Mouse (Mus musculus) limb, embryonic 13.5 days (tissue): ENCODE results near the gene Arsa. TPM values are rescaled to one million over a fixed set of nuclear protein-coding genes. Genes with fewer than 3 reads are reported as not detected.
A peak's percentile ranks its signal among the peaks of the same experiment; 100 is the strongest.

Experiments
- ATAC-seq: fragments of 200-750 bp; cut with Nextera tagmentation; 2 replicates; pipeline ENCODE4 v1.8.0; 2017; ENCODE audit warnings: low read depth, moderate number of reproducible peaks, moderate TSS enrichment; ENCODE audit not compliant: low FRiP score
- H3K27ac ChIP-seq: fragments of 300-500 bp; sonication (generic); 2 replicates; pipeline ENCODE4 v1.5.1; 2015; ENCODE audit warnings: inconsistent platforms, mild to moderate bottlenecking, moderate library complexity
- H3K27me3 ChIP-seq: fragments of 300-500 bp; sonication (generic); 2 replicates; pipeline ENCODE4 v1.6.1; 2015; ENCODE audit warnings: mild to moderate bottlenecking, inconsistent platforms
- H3K36me3 ChIP-seq: fragments of 300-500 bp; sonication (generic); 2 replicates; pipeline ENCODE4 v1.6.1; 2015; ENCODE audit warnings: inconsistent platforms, mild to moderate bottlenecking, moderate library complexity
- H3K4me1 ChIP-seq: fragments of 300-500 bp; sonication (generic); 2 replicates; pipeline ENCODE4 v1.6.1; 2015; ENCODE audit warnings: inconsistent platforms
- H3K4me2 ChIP-seq: fragments of 300-500 bp; sonication (generic); replicated peaks from 2 replicates; pipeline ENCODE4 v1.6.1; 2015; ENCODE audit warnings: inconsistent platforms, mild to moderate bottlenecking, moderate library complexity
- H3K4me3 ChIP-seq: fragments of 300-500 bp; sonication (generic); 2 replicates; pipeline ENCODE4 v1.5.1; 2015; ENCODE audit warnings: moderate library complexity, mild to moderate bottlenecking, inconsistent platforms
- H3K9ac ChIP-seq: fragments of 300-500 bp; sonication (generic); 2 replicates; pipeline ENCODE4 v1.6.1; 2015; ENCODE audit warnings: mild to moderate bottlenecking, inconsistent platforms
- H3K9me3 ChIP-seq: fragments of 300-500 bp; sonication (generic); 2 replicates; pipeline ENCODE4 v1.6.1; 2016; ENCODE audit warnings: inconsistent platforms
- WGBS: fragments of 180-500 bp; shearing (Covaris S2); methylation state at CpG from one replicate; pipeline ENCODE4 v1.1.7; 2015; 5-methylcytosine and 5-hydroxymethylcytosine counted together
- polyA plus RNA-seq: library from polyadenylated mRNA; unstranded; fragments of >200 nt; fragmentation: Nextera tagmentation; extraction: Ambion mirVana; gene quantifications from 2 replicates; pipeline ENCODE4 v1.2.1, GENCODE M21; 2015

Gene Arsa
- polyA plus RNA-seq, 1 experiment from 2014 or later = 23.0 TPM

DNA sequence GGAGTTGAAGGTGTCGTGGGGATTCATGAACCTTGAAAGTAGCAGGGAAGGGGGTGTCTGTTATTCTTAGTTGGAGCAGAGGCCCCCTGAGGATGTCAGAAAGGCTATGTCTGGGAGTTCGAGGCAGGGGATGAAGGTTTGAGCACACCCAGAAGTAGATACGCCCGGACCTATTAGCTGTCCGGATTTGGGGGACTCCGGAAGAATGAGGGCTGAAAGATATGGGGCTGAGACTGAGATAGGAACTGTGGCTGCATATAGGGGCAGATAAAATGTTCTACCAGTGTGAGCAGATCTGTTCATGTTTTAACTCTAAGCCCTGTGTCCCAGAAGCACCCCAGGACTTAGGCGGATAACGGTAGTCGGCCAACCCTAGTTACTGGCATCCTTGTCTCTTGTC, 27.6 kb upstream of the Arsa start:
- Histone ChIP-seq H3K36me3 (peaks cover 36% of the 10 kb centered on the region), H3K9ac (no peak overlapping the region), H3K27ac (no peak overlapping the region), H3K4me3 (no peak overlapping the region), H3K9me3 (no peaks in the 10 kb centered on the region), H3K4me1 (peaks cover 11% of the 10 kb centered on the region; the same call in 1 of the 2 replicates), H3K4me2 (no peak overlapping the region), H3K27me3 (peaks cover 8% of the 10 kb centered on the region)
- WGBS = 93% methylated on average over 9 of the region's 9 CpGs
- no peak for ATAC-seq

DNA sequence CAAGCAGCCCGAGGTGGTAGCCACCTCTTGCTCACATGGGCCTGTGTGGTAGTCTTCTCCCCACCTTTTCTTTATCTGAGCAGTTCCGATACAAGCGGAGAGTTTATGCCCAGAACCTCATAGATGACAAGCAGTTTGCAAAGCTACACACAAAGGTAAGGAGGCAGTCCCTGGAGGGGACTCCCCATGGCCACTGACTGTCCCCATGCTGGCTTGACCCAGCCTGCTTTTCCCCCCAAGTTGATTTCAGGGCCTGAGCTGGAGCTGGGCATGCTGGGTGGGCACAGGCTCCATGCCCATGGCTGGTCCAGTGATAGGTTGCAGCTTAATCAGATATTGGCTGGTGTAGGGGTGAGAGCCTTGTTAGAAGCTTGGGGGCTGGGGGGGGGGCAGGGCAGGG, 24.1 kb upstream of the Arsa start:
- Histone ChIP-seq H3K4me1 (peaks cover 21% of the 10 kb centered on the region), H3K27me3 (peaks cover 37% of the 10 kb centered on the region), H3K4me2 (no peak overlapping the region), H3K9me3 (no peaks in the 10 kb centered on the region), H3K36me3 (peaks cover 19% of the 10 kb centered on the region), H3K9ac (no peak overlapping the region), H3K27ac (no peak overlapping the region), H3K4me3 (no peak overlapping the region)
- no peak for ATAC-seq
- WGBS = 86% methylated on average over 3 of the region's 3 CpGs

DNA sequence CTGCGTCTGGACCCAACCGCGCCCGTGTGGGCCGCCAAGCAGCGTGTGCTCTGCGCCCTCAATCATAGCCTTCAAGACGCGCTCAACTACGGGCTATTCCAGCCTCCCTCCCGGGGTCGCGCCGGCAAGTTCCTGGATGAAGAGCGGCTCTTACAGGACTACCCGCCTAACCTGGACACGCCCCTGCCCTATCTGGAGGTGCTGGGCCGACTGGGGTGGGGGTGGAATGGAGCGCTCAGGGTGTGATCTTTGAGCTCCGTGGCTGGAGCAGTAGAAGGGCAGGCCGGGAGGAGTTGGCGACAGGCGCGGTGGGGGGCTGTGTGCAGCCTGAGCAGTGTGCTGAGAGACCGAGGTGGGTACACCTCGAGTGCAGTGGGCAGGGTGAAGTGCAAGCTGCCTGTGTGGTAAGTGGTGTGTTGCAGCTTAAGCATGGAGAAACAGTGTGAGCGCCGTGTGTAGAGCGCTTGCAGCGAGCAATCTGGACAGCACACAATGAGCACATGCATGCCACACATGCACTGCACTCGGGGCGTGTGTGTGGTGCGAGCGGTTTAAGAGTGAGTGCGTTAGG, 23.1 kb upstream of the Arsa start:
- 1% methylated on average over 35 of the region's 35 CpGs for WGBS
- no peak; the same call in none of the 2 replicates for ATAC-seq
- H3K4me3 ChIP-seq = peak overlapping the region; percentile 73
- peaks cover 41% of the 10 kb centered on the region for H3K27me3 ChIP-seq
- peak overlapping the region; percentile 81 for H3K9ac ChIP-seq
- peak overlapping the region; percentile 92 for H3K4me2 ChIP-seq
- H3K27ac ChIP-seq = peak overlapping the region; percentile 58; the same call in 1 of the 2 replicates
- H3K9me3 ChIP-seq = no peaks in the 10 kb centered on the region
- H3K36me3 ChIP-seq = peaks cover 19% of the 10 kb centered on the region
- H3K4me1 ChIP-seq = peaks cover 21% of the 10 kb centered on the region

DNA sequence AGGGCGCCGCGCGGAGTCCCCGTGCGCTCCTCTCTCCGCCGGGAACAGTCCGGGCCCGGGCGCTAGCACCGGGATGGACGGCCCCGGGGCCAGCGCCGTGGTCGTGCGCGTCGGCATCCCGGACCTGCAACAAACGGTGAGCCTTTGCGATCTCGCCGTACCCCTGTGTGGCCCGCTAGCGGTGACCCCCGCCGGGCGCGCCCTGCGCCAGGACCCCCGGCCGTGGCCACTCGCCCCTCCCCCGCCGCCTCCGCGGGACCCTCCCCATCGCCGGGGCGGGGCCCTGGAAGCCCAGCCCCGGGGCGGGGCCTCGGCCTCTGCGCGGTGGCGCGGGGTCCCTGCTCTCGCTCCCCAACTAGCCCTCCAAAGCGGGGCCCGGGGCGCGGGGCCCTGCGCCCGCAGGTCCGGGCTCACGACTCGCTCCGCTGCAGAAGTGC, 22.6 kb upstream of the Arsa start:
- peaks cover 21% of the 10 kb centered on the region for H3K4me1 ChIP-seq
- 0% methylated on average over 14 of the region's 60 CpGs for WGBS
- H3K4me2 ChIP-seq = peak overlapping the region; percentile 92
- H3K36me3 ChIP-seq = peaks cover 19% of the 10 kb centered on the region
- ATAC-seq = peak; percentile 66
- peak overlapping the region; percentile 58; the same call in 1 of the 2 replicates for H3K27ac ChIP-seq
- H3K27me3 ChIP-seq = peaks cover 41% of the 10 kb centered on the region
- H3K9me3 ChIP-seq = no peaks in the 10 kb centered on the region
- H3K4me3 ChIP-seq = peak overlapping the region; percentile 73
- H3K9ac ChIP-seq = peak overlapping the region; percentile 81

DNA sequence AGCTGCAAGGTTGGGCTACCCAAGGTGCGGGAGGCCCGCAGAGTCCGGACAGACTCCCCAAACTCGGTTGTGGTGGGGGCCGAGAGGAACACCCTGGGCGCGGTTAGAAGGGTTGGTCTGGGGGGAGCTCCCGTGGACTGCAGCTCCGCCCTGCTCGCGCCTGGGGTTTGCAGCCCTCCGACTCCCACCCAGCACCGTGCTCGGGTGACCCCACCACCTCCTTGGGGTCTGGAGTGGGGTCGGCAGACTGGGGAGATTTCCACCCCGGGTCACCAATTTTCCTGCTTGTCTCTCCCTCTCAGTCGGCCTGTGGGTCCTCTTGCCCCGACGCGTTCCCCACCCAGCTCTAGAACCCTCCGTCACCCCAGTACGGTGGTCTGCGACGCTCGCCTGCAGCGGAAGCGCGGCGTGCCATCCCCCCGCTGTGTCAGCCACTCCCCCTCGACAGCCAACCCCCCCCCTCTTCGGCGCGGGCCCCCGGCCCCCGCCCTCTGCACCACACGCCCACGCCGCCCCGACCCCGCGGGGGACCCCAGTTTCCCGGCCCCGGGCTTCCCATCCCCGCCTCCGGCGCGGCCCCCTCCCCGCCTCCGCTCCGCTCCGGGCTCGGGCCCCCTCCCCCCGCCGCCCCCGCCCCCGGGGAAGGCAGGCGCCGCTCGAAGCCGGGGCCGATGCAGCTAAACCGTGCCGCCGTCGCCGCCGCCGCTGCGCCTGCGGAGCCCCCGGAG, 21.9 kb upstream of the Arsa start, which contains the start of gene Shank3:
TSS of gene Shank3 (plus strand) at position 663 of the 728 bp plus-strand sequence.
- 1% methylated on average over 26 of the region's 72 CpGs for WGBS
- Histone ChIP-seq H3K27me3 (peaks cover 41% of the 10 kb centered on the region), H3K4me3 (peak within 1 kb of the TSS; percentile 73), H3K36me3 (peaks cover 12% of the 10 kb centered on the region), H3K9me3 (no peaks in the 10 kb centered on the region), H3K4me2 (peak within 1 kb of the TSS; percentile 92), H3K27ac (peak within 1 kb of the TSS; percentile 58; the same call in 1 of the 2 replicates), H3K9ac (peak within 1 kb of the TSS; percentile 81), H3K4me1 (peaks cover 21% of the 10 kb centered on the region)
- peak; percentile 52 for ATAC-seq

DNA sequence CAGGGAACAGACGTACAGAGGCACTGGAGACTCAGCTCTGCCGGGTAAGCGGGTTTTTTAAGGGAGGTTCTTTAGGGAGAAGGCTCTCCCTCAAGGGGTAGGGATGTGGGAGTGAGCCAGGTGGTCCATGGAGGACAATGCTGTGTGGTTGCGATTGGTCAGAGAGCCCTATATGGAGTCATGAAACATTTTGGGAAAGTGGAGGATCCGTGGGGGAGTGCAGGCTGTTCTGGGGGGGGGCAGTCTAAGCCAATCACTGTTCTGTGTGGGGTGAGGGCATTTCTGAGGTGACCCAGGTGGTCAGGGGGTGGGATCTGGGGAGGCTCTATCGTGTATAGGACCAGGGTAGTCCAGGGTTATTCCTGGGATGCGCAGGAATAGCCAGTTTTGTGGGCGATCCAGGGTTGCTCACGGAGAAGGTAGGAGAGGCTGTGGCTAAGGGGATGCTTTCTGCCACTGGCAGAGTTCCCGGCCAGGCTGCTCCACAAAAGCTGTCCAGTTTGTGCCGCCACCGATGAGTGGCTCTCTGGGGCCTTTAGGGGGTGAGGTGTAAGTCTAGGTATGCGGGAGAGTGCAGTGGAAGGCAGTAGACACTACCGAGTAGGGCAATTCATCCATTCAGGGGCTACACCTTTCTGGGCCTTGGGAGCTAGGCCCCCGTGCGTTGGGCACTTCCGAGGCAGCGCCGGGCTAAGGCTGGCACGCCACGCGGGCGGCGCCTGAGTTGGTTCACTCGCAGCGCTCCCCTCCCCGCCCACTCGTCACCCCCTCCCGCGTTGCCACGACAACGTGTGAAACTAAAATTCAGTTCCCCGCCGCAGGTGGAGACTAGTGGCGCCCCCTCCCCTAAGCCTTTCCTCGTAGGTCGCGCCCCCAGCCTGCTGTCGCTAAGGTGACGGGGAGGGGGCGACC, 21.1 kb upstream of the Arsa start:
- H3K27ac ChIP-seq = no peak overlapping the region

DNA sequence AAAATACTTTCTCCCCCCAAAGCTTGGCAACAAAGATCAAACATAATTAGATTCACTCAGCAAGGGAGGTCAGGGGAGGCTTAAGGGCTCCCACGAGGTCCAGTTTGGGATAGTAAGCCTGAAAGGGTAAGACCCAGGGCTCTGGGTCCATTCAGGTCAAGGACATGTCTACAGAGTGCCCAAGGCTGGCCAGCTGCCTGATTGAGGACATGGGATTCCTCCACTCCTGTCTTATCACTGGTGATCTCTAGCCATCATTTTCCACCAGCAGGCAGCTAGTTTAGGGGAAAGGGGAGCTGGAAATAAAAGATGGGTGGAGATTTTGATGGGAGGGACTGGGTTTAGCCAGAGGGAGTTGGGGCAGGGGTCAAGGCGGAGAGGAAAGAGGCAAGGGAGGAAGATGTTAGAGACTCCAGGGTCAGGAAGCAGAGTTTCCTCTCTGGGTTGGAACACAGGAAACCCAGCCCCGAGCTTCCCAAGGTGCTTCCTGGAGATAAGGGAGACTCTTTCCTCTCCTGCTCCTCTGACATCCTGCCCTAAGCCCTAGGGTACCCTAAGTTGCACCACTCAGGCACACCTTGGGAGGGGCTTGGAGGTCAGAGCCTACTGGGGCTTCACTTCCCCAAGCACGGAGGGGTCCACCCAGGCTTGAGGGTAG, 20.3 kb upstream of the Arsa start:
- ATAC-seq = no peak
- no peaks in the 10 kb centered on the region for H3K9me3 ChIP-seq
- peaks cover 41% of the 10 kb centered on the region for H3K27me3 ChIP-seq
- H3K4me1 ChIP-seq = peaks cover 21% of the 10 kb centered on the region
- H3K36me3 ChIP-seq = no peaks in the 10 kb centered on the region
- peak overlapping the region; percentile 73 for H3K4me3 ChIP-seq
- H3K9ac ChIP-seq = no peak overlapping the region
- 25% methylated on average over 4 of the region's 4 CpGs for WGBS
- H3K4me2 ChIP-seq = no peak overlapping the region
- no peak overlapping the region for H3K27ac ChIP-seq

More for the DNA sequence above, 21.1 kb upstream of the Arsa start:
- H3K4me3 ChIP-seq = peak overlapping the region; percentile 73
- ATAC-seq = no peak
- H3K36me3 ChIP-seq = peaks cover 4% of the 10 kb centered on the region; the same call in 1 of the 2 replicates
- H3K27me3 ChIP-seq = peaks cover 41% of the 10 kb centered on the region
- H3K9ac ChIP-seq = peak overlapping the region; percentile 81
- H3K4me2 ChIP-seq = peak overlapping the region; percentile 92
- WGBS = 3% methylated on average over 37 of the region's 41 CpGs
- H3K9me3 ChIP-seq = no peaks in the 10 kb centered on the region
- peaks cover 21% of the 10 kb centered on the region for H3K4me1 ChIP-seq

DNA sequence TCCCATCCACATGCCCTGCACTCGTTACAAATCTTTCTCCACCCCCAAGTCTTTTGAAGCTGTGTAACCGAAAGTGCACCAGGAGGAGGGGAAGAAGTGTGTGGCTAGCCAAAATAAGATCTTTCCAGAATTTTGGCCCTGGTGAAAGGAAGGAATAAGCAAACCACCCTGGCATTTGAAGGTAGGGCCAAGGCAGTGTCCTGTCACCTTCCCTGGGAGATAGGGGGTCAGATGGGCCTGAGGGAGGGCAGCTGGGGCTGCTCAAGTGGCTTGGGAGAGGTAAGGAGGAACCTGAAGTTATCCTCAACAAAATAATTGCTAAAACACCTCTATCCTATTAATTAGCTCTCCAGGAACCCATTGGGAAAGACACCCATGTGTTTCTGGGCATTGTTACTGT, 19.6 kb upstream of the Arsa start:
- Histone ChIP-seq H3K4me1 (peaks cover 21% of the 10 kb centered on the region), H3K9me3 (no peaks in the 10 kb centered on the region), H3K4me2 (no peak overlapping the region), H3K27me3 (peaks cover 41% of the 10 kb centered on the region), H3K27ac (no peak overlapping the region), H3K36me3 (no peaks in the 10 kb centered on the region), H3K9ac (no peak overlapping the region), H3K4me3 (no peak overlapping the region)
- no peak for ATAC-seq
- 30% methylated on average over 2 of the region's 2 CpGs for WGBS

DNA sequence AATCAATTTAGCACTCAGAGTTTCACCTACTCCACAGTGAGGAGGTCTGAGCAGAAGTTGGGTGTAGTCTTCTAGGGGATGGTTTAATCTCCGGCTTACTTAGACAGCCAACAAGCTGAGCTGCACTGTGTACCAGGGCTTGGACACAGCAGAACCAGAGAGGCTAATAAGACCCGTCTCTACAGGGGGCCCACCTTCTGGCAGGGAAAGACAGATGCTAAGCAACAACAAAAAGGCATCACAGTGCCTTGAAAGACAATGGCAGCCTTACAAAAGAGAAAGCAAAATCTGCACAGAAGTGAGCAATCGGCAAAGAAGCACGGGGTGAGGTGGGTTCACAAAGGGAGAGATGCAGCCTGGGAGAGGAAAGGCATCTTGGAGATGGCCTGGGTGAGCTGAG, 18.9 kb upstream of the Arsa start:
- H3K36me3 ChIP-seq = no peaks in the 10 kb centered on the region
- no peak for ATAC-seq
- H3K27ac ChIP-seq = no peak overlapping the region
- H3K4me1 ChIP-seq = peaks cover 20% of the 10 kb centered on the region
- peaks cover 38% of the 10 kb centered on the region for H3K27me3 ChIP-seq
- H3K9ac ChIP-seq = no peak overlapping the region
- H3K4me2 ChIP-seq = no peak overlapping the region
- H3K4me3 ChIP-seq = no peak overlapping the region
- H3K9me3 ChIP-seq = no peaks in the 10 kb centered on the region
- WGBS = 72% methylated on average over 4 of the region's 4 CpGs

DNA sequence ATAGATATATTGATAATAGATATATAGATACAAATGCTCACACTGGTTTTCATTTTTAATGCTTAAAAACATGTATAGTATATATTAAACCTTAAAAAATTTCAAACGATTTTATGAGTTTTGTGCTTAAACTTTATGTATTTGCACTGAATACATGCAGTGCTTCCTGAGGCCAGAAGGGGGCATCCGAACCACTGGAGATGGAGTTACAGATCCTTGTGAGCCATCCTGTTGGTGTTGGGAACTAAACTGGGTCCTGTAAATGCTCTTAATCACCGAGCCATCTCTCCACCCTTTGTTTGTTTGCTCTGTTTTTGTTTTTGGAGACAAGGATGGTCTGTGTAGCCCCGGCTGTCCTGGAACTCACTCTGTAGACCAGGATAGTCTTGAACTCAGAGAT, 17.7 kb upstream of the Arsa start:
- ATAC-seq = no peak
- Histone ChIP-seq H3K36me3 (no peaks in the 10 kb centered on the region), H3K9ac (no peak overlapping the region), H3K4me1 (peaks cover 10% of the 10 kb centered on the region), H3K9me3 (no peaks in the 10 kb centered on the region), H3K4me2 (no peak overlapping the region), H3K27me3 (peaks cover 33% of the 10 kb centered on the region), H3K4me3 (no peak overlapping the region), H3K27ac (no peak overlapping the region)
- WGBS = 79% methylated on average over 4 of the region's 4 CpGs

DNA sequence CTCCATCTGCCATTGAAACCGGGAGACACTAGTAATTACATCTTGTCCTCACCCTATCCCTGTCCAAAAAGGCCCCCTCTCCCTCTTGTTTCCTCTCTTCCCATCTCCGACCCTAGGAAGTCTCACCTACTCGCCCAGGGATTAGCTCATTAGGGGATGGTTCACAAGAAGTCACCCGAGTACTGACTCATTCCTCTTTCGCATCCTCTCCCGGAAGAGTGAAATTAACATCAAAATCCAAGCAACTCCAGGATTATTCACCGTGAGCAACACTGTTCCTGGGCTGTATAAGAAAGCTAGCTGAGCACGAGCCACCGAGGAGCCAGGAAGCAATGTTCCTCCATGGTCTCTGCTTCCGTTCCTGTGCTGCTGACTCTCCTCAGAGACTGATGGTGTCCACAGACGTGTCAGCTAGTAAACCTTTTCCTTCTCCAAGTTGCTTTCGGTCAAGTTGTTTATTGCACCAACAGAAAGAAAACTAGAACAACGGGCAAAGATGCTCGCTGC, 11.4 kb upstream of the Arsa start:
- WGBS = 39% methylated on average over 14 of the region's 14 CpGs
- no peak overlapping the region for H3K4me2 ChIP-seq
- H3K9ac ChIP-seq = no peak overlapping the region
- ATAC-seq = no peak
- no peaks in the 10 kb centered on the region for H3K4me1 ChIP-seq
- no peak overlapping the region for H3K4me3 ChIP-seq
- H3K36me3 ChIP-seq = no peaks in the 10 kb centered on the region
- no peaks in the 10 kb centered on the region for H3K9me3 ChIP-seq
- no peaks in the 10 kb centered on the region for H3K27me3 ChIP-seq
- H3K27ac ChIP-seq = no peak overlapping the region
